Mouse (Mus musculus) adipocyte (in vitro differentiated cells): Measurements from ENCODE around the gene Cacna2d2.

Source experiments
- DNase-seq: peaks from one replicate; pipeline ENCODE4 v3.0.0-alpha.2; 2016; ENCODE audit warnings: low spot score

Cacna2d2 gene

DNA sequence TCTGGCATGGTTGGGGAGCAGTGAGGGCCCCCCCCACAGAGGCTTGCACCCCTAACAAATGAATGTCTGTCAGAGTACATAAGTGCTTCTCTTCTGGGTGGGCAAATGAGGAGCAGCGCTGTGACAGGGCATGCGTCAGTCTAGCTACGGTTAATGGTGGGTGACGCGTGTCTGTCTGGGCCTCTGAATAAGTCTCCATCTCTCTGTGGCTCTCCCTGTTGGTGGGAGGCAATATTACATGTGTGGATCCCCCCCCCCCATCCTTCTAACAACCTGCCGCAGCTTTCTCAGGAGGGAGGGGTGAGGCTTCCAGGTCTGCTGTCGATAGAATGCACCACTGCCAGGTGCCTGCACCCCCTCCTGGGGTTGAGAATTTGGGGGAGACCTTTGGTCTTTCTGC lies 3.7 kb downstream of the Cacna2d2 start:
- no peak for DNase-seq

DNA sequence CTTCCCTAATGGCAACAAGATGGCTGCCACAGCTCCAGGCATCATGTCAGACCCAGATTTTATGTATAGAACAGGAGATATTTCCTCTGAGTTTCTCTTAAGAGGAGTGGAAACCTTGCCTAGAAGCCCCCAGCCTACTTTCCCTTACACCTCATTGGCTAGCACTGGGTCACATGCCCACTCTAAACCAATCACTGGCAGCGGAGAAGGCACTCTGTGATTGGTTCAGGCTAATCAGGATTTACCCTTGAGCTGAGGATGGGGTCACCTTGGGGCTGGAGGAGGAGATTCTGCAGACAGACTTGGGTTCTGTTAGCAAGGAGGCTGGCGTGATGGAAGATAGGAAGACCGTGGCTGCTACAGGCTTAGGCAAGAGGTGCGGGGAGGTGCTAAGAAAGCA lies 10.0 kb downstream of the Cacna2d2 start:
- no peak for DNase-seq

DNA sequence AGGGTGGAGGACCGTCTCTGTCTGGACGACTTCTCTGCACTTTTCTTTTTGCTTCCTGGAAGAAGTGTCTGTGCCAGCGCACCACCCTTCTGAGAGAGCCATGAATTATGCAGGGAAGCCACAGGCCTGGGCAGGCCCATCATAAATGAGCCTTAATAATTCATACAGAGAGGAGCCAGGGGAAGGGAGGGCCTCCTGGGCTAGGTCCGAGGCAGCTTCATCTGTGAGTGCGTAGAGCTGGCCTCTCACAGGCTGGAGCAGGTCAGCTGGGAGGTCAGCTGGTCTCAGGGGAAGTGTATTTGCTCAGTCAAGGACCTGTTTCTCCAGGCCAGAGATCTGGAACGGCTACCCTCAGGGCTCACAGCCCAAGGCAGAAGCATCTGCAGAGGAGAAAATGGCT lies 17.7 kb downstream of the Cacna2d2 start:
- DNase-seq, result peak; percentile 14

DNA sequence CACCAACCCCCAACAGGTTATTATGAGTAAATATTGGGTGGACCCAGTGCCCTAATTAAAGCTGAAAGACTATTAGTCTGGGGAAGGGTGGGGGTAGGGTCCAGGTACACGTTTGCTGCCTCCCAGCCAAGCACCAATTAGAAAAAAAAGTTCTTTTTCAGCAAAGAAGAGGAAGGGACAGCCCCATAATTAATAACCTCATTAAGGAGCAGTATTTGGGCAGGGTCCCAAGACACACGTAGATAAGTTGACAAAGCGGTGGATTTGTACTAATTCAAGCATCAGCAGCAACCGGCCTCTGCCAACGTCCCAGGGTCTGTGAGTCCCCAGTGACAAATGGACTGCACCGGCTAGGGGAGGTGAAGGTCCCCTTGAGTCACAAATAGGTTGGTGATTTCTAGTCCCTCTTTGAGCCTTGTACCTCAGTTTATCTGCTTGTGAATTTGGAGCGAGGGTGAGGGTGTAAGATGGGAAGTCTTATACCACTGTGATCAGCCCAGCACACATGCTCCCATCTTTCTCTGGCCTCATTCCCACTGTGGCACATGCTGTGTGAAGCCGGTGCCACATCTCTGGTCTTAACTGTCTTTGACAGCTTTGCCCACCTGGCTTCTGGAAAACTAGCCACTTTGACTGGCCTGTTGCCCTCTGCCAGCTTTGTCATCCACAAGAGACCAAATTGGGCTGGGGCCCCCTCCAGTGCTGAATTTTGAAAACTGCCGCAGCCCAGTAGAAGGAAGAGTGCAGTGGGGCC lies 20.3 kb downstream of the Cacna2d2 start:
- DNase-seq, result no peak

DNA sequence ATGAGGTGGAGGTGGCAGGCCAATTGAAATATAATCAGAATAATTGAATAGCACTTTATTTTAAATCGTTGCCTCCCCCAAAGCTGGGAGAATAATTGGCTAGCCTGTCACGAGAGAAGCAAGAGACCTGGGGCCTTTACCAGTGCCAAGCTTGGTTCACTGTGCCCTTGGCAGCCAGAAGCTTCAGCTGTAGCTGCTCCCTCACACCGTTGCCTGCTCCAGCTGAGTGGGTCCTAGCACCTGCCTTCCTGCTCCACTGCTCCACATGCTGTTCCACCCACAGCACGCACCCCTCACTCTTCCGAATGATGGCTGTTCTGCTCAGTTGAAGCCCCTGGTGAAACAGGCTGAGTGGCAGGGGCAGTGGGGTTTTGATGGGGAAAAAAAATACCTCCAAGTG lies 21.5 kb downstream of the Cacna2d2 start:
- DNase-seq, result no peak

GRCm38 (mm10) chr9:107422878-107423277 lies 23.5 kb downstream of the Cacna2d2 start:
- DNase-seq, result no peak

DNA sequence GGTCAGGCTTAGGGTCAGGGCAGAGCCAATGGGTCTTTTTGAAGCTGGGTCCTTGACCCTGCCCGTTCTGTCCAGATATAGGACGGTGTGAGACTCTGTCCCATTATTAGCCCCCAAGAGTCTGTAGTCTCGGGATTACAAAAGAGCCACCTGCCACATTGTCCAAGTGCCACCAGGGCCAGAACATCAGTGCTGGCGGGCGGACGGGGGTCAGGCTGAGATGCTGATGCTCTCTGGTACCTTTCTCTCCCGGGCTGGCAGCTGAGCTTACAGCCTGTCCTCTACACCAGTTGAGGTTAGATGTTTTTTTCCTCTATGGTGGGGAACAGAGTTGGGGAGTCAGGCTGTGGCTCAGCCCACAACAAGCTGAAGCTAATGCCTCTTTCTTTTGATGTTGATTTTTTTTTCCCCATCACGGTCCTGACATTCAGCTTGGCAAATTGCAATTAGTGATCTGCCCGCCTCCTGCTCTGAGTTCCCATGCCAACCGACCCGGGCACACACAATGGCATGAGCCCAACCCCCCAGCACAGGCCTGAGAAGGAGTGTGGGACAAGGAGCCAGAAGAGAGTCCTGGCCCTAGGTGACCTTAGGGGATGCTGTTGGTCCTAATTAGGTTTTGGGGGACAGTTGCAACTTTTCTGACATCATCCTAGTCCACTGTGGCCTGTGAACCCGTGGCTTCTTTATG lies 25.2 kb downstream of the Cacna2d2 start:
- DNase-seq, result no peak

GRCm38 (mm10) chr9:107427876-107428275 lies 28.5 kb downstream of the Cacna2d2 start:
- DNase-seq, result no peak

DNA sequence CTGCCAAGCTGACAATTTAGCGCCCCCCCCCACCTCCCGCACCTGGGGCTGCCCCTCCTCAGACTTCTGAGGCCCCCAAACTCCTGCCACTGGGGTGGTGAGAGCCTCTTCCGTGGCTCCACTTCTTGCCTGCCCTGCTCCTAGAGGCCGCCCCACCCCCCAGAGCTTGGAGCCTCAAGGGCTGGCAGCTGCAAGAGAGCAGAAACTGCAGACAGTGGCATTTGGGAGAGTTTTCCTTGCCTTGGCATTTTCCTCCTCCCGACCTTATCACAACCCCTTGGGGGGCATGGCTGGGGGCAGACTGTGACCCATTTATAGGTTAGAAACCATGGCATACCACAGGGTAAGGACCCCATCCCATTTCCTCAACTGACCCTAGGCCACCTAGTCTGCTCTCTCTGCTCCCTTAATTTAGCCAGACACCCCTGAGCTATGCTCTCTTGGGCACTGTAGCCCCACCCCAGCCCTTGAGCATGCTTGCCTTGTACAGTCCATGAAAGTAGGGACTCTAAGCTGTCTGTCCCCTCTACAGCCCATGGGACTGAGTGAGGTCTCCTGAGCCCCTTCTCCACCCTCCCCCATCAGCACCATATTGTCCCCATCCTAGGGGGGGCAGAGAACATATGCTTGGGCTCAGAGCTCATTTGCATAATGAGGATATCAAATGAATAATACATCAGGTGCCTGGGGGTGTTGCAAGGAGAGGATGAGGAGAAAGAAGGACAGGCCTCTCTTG lies 29.2 kb downstream of the Cacna2d2 start:
- DNase-seq, result no peak

- no peak for DNase-seq
These were observed 31.0 kb downstream of the Cacna2d2 start for GRCm38 (mm10) chr9:107430445-107430844.

GRCm38 (mm10) chr9:107432546-107432945 lies 33.1 kb downstream of the Cacna2d2 start:
- no peak for DNase-seq

DNA sequence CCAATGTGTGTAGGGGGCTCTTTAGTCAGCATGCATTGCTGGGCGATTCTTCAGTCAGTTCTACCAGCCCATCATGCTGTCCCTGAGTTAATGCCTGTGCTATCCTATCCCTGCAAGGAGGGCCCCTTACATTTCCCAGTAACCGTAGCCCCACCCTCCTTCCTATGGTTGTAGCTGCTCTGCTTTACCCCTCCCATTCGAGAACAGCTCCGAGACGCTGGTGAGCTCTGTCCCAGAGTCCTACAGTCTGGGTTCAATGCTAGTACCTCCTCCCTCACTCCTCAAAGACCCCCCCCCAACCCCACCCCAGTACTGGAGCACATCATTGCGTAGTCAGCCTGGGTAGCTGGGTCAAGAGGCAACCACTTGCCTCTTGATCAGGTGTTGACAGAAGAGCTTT lies 35.4 kb downstream of the Cacna2d2 start:
- DNase-seq, result no peak

DNA sequence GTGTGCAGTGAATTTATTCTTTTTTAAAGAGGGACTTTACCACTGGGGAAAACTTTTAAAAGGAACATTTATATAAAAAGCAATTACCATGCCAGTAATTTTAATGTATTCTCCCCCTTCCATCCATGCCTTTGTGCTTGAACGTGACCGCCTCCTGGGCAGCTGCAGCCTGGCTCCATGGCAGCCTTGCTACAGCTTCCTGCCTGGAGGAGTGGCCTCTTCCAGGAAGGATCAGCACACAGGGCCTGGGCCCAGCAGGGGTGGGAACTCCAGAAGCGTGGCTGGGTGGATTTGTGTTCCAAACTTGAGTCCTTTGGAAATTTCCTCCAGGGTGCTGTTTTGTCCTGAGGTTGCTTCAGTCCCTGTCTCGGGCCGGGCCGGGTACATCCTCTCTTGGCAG lies 35.9 kb downstream of the Cacna2d2 start:
- no peak for DNase-seq

GRCm38 (mm10) chr9:107442891-107443290 lies 43.5 kb downstream of the Cacna2d2 start:
- no peak for DNase-seq

GRCm38 (mm10) chr9:107443324-107443723 lies 43.9 kb downstream of the Cacna2d2 start:
- no peak for DNase-seq

DNA sequence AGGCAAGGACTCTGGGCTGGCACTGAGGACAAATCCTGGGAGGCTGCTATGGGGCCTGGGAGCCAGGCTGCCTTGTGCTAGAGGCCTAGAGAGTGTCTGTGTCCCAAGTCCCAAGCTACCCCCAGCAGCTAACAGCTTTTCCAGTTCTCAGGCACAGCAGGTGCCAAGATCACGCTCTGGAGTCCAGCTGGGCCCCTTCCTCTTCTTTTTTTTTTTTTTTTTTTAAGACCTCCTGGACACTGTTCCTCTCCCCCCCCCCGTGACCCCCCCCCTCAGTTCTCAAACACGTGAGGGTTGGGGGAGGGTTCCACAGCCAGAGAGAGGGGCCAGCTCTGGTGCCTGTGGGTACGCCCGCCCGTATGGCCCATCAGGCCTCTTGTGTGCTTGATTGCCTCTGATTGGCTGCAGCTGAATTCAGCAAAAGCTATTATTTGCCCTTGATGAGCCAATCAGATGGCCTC lies 45.6 kb downstream of the Cacna2d2 start:
- no peak for DNase-seq

- no peak for DNase-seq
These were observed 49.5 kb downstream of the Cacna2d2 start for GRCm38 (mm10) chr9:107448805-107449517.

- DNase-seq, result no peak
These were observed 52.0 kb downstream of the Cacna2d2 start for GRCm38 (mm10) chr9:107451400-107451799.

- DNase-seq, result no peak
These were observed 52.6 kb downstream of the Cacna2d2 start for GRCm38 (mm10) chr9:107451891-107452521.

GRCm38 (mm10) chr9:107452552-107452951 lies 53.1 kb downstream of the Cacna2d2 start:
- no peak for DNase-seq

DNA sequence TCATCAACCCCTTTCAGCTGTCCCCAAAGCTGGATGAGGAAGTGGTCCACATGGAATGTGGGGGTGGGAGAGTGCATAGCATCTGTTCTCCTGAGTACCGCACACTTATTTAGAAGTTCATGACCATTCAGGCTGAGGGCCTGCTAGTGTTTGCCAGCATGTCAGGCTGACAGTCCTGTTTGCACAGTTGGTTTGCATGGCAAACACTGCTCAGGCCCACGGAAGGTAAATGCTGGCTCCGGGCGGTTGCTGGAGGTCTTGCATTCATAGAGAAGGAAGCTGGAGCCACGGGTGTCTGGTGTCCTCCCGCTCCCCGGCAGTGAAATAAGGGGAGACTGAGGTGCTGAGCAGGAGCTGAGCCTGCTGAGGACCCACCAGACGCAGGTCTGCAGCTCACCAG lies 53.7 kb downstream of the Cacna2d2 start:
- no peak for DNase-seq

DNA sequence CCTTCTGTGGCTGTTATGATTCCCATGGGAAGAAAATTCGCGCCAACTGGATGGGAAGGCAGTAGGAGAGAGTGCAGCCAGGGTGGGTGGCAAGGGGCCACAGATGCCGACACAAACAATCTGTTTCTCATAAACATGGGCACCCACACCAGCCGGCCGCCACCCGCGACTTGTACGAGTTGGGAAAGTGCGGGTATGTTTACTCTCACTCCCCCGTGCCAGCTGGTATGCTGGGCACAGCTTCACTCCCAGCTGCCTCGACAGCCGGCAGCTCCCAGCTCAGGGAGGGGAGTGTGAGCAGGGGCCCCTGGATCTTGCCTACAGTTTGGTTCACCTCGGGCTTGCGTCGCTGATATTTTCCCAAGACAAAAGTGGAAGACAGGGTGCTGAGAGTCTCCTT lies 57.3 kb downstream of the Cacna2d2 start:
- DNase-seq, result no peak
